Mouse (Mus musculus) Patski (cell line): ENCODE data around the gene Tpo. TPM values are rescaled to one million over a fixed set of nuclear protein-coding genes. Genes with fewer than 3 reads are reported as not detected.

ENCODE experiments used
- ATAC-seq: fragments of 100-300 bp; one replicate; pipeline ENCODE4 v1.8.0; 2021
- CTCF ChIA-PET: fragments of 350-600 bp; sonication (Branson Sonifier 250); formaldehyde crosslinking; loops from one replicate; lab custom pipeline; 2022; ENCODE audit warnings: inconsistent platforms; lab: Charles Lee
- POLR2A ChIA-PET: fragments of 350-600 bp; sonication (Branson Sonifier 250); formaldehyde crosslinking; loops from one replicate; lab custom pipeline; 2022; ENCODE audit warnings: antibody characterized with exemption, inconsistent platforms; lab: Charles Lee
- DNase-seq: peaks from one replicate; pipeline ENCODE4 v3.0.0-alpha.2; 2011; ENCODE audit warnings: low read depth, low spot score
- H3K27me3 ChIP-seq: fragments of 371-371 bp; one replicate; pipeline ENCODE4 v1.5.1; 2021
- CTCF ChIP-seq: fragments of 100-300 bp; IDR thresholded peaks from one replicate; pipeline ENCODE4 v1.5.1; 2021
- in situ Hi-C: fragments of 300-500 bp; cut with MboI; formaldehyde crosslinking; loops from 3 replicates; pipeline ENCODE4 v1.11.1; 2018; ENCODE audit warnings: low pct_unique_long_range_greater_than_20kb, mixed read lengths
- polyA plus RNA-seq: library from polyadenylated mRNA; unstranded; gene quantifications from one replicate; pipeline ENCODE4 v1.2.3, GENCODE M21; 2021

The Tpo gene
- polyA plus RNA-seq, 1 experiment from 2014 or later, result not detected

- ChIA-PET CTCF (interaction anchor here (2.2 kb wide), 1 partner anchor 13 kb away, joined by 4 read pairs; no protein-coding TSS in a partner anchor), POLR2A (no interaction called here)
- in situ Hi-C loops, result no loop called here
- peaks cover 34% of the 10 kb centered on the region for H3K27me3 ChIP-seq
- no peak for DNase-seq
- TF ChIP-seq CTCF, result peak; percentile 17
- ATAC-seq, result no peak
These were observed 9.7 kb upstream of the Tpo start for GRCm38 (mm10) chr12:30142085-30142484.

GRCm38 (mm10) chr12:30129411-30129716 lies 3.1 kb downstream of the Tpo start:
- no peak for TF ChIP-seq CTCF
- DNase-seq (no peak), ATAC-seq (no peak)
- in situ Hi-C loops, result loop anchor here (5.0 to 10.0 kb wide), 2 partner anchors 238 to 445 kb away; no protein-coding TSS in a partner anchor
- H3K27me3 ChIP-seq, result peaks cover 40% of the 10 kb centered on the region
- POLR2A ChIA-PET, result no interaction called here
- CTCF ChIA-PET, result interaction anchor here (1.7 kb wide), 1 partner anchor 12 kb away, joined by 4 read pairs; no protein-coding TSS in a partner anchor

- peak; percentile 77 for TF ChIP-seq CTCF
- in situ Hi-C loops, result loop anchor here (5.0 to 10.0 kb wide), 2 partner anchors 239 to 446 kb away; no protein-coding TSS in a partner anchor
- ATAC-seq, result peak; percentile 80
- H3K27me3 ChIP-seq, result peaks cover 39% of the 10 kb centered on the region
- CTCF ChIA-PET, result interaction anchor here (0.7 to 1.7 kb wide), 2 partner anchors 13 to 28 kb away, joined by 4 to 5 read pairs; no protein-coding TSS in a partner anchor
- POLR2A ChIA-PET, result no interaction called here
- DNase-seq, result peak; percentile 3
These were observed 3.6 kb downstream of the Tpo start for GRCm38 (mm10) chr12:30128561-30129410.

- peaks cover 21% of the 10 kb centered on the region for H3K27me3 ChIP-seq
- ChIA-PET CTCF (no interaction called here), POLR2A (no interaction called here)
- TF ChIP-seq CTCF, result no peak
- ATAC-seq (no peak), DNase-seq (no peak)
- in situ Hi-C loops, result loop anchor here (10.0 kb wide), 1 partner anchor 452 kb away; no protein-coding TSS in a partner anchor
These were observed 10.1 kb downstream of the Tpo start for GRCm38 (mm10) chr12:30122347-30122746.

DNA sequence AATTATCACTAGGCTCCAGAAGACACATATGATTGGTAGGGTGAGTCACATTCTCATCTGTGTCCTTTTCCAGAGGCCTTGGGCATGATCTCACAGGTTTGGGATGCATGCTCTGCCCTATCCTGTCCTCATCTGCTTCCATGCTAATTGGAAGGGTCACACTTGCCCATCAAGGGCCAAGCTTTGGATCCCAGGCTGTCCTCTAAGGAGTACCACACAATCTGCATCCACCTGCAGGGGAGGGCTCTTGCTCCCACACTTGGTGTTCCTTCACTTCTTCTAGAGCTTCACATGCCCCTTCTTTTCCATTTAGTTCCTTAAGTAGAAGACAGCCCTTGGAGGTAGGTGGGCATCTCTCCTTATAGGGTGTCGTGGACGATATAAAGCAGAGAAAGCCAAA lies 20.2 kb downstream of the Tpo start:
- no peak for DNase-seq
- peaks cover 31% of the 10 kb centered on the region for H3K27me3 ChIP-seq
- POLR2A ChIA-PET, result no interaction called here
- ATAC-seq, result no peak
- TF ChIP-seq CTCF, result no peak
- CTCF ChIA-PET, result no interaction called here
- in situ Hi-C loops, result no loop called here

- POLR2A ChIA-PET, result no interaction called here
- CTCF ChIA-PET, result no interaction called here
- no peak for TF ChIP-seq CTCF
- DNase-seq (no peak), ATAC-seq (no peak)
- peaks cover 40% of the 10 kb centered on the region for H3K27me3 ChIP-seq
- in situ Hi-C loops, result no loop called here
These were observed 22.5 kb downstream of the Tpo start for GRCm38 (mm10) chr12:30109646-30110605.

- ChIA-PET CTCF (no interaction called here), POLR2A (no interaction called here)
- in situ Hi-C loops, result no loop called here
- H3K27me3 ChIP-seq, result peaks cover 25% of the 10 kb centered on the region
- no peak for DNase-seq
- no peak for ATAC-seq
- TF ChIP-seq CTCF, result no peak
These were observed 29.4 kb downstream of the Tpo start for GRCm38 (mm10) chr12:30102891-30103565.

- ATAC-seq, result no peak
- H3K27me3 ChIP-seq, result peaks cover 30% of the 10 kb centered on the region
- in situ Hi-C loops, result no loop called here
- DNase-seq, result no peak
- ChIA-PET POLR2A (no interaction called here), CTCF (no interaction called here)
- no peak for TF ChIP-seq CTCF
These were observed 40.3 kb downstream of the Tpo start for GRCm38 (mm10) chr12:30092081-30092480.

DNA sequence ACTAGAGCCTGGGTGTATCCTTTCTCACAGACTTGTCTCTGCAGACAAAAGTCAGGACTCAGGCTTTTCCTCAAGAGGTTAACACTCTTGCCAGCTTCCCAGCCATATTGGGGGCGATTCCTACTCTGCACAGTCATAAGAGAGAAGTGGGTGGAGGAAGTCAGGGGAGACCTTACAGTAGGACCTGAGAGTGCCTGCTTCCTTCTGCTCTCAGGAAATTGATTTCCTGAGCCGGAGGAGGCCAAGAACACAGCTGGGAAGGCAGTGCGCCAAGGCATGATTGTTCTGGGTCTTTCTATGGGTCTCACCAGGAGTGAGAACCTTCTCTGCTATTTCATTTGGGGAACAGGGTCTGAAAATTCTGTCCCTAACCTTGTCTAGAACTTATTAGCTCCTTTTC lies 48.5 kb downstream of the Tpo start:
- no peak for TF ChIP-seq CTCF
- no peak for ATAC-seq
- DNase-seq, result no peak
- in situ Hi-C loops, result no loop called here
- CTCF ChIA-PET, result no interaction called here
- H3K27me3 ChIP-seq, result peaks cover 28% of the 10 kb centered on the region
- POLR2A ChIA-PET, result no interaction called here

- ATAC-seq (no peak), DNase-seq (no peak)
- TF ChIP-seq CTCF, result no peak
- ChIA-PET POLR2A (no interaction called here), CTCF (interaction anchor here (1.9 kb wide), 1 partner anchor 8 kb away, joined by 6 read pairs; no protein-coding TSS in a partner anchor)
- H3K27me3 ChIP-seq, result peaks cover 64% of the 10 kb centered on the region
- in situ Hi-C loops, result no loop called here
These were observed 55.4 kb downstream of the Tpo start for GRCm38 (mm10) chr12:30077056-30077455.
